Mouse (Mus musculus): ENCODE data around the gene Tmtc3. TPM values are rescaled to one million over a fixed set of nuclear protein-coding genes. Genes with fewer than 3 reads are reported as not detected.
"Not testable (repeated sequence)": the region's sequence is repeated elsewhere in the genome, so short reads cannot be mapped to it uniquely, and the experiment has no call there.

Tmtc3 gene
- polyA plus RNA-seq, 1 experiment from 2014 or later, result 23.0 TPM

DNA sequence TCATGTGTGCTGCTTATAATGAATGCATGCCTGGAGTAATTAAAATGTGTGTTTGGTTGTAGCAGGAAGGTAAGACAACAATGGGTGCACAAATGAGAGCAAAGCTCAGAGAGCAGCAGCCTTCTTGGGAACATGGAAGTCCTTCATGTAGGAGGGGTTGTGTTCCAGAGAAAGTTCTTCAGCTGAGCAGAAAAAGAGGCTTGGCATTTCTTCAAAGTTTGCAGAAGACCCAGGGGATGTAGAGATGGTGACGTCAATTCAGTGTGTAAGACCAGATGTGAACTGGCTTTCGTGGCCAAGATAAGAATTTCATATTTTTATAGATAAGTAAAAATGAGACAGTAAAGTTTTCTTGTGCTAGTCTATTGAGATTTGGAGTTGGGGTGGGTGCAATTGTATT, 59.6 kb downstream of the Tmtc3 start:
- Histone ChIP-seq H3K36me3 (replicated peaks) (no peaks in the 10 kb centered on the region), H3K27me3 (replicated peaks; ENCODE audit: low read depth, poor library complexity, severe bottlenecking) (no peaks in the 10 kb centered on the region), H3K27ac (replicated peaks) (no peak overlapping the region), H3K4me3 (no peak overlapping the region), H3K4me1 (no peaks in the 10 kb centered on the region), H3K9me3 (no peaks in the 10 kb centered on the region)
- 93% methylated on average over 2 of the region's 2 CpGs for WGBS
- no peak for DNase-seq (ENCODE audit: low spot score)

DNA sequence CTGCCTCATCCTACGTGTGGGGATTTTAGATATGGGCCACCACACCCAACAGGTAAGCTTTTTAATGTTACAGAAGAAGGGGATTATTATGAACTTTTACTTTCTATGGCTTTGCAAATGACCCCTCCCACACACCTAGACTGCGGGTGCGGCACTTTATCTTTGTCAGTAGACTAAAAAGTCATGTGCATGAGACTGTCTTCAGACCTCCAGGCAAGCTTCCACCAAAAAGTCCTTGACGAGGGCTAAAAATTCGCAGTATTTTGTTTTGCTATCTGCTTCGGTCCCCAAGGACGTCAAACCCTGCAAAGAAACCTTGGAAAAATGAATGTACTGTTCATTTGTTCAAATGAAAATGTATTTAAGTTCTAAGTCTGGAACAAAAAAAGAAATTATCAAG, 71.6 kb downstream of the Tmtc3 start:
- no peak overlapping the region for H3K27ac ChIP-seq (replicated peaks)
- WGBS, result 89% methylated on average over 7 of the region's 7 CpGs

DNA sequence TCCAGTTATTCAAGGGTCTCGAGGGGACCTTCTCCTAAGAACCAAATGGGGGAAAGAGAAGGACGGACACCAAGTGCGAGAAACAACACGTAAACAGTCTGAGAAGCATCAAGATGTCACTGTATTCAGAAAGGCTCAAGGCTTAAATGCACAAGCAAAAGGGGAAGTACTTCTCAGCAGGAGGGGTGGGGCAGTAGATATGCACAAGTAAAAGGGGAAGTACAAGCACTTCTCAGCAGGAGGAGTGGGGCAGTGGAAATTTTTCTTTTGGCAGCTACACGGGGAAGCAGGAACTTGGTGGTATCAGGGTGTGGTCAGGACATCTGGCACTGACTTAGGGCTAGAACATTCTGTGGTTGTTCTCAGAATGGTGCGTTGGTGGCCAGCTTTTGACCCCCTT, 84.8 kb downstream of the Tmtc3 start:
- H3K36me3 ChIP-seq (replicated peaks); H3K27ac ChIP-seq (replicated peaks); H3K27me3 ChIP-seq (replicated peaks; ENCODE audit: low read depth, poor library complexity, severe bottlenecking); DNase-seq (ENCODE audit: low spot score); H3K4me3 ChIP-seq; H3K4me1 ChIP-seq; H3K9me3 ChIP-seq: not testable (repeated sequence)
- 86% methylated on average over 6 of the region's 6 CpGs for WGBS

More for the DNA sequence above, 71.6 kb downstream of the Tmtc3 start:
- no peaks in the 10 kb centered on the region for H3K27me3 ChIP-seq (replicated peaks; ENCODE audit: low read depth, poor library complexity, severe bottlenecking)
- H3K36me3 ChIP-seq (replicated peaks), result no peaks in the 10 kb centered on the region
- DNase-seq (ENCODE audit: low spot score), result no peak
- H3K4me3 ChIP-seq, result no peak overlapping the region
- no peaks in the 10 kb centered on the region for H3K9me3 ChIP-seq
- no peaks in the 10 kb centered on the region for H3K4me1 ChIP-seq

Other genes starting within 250 kb of the Tmtc3 start
- gene Gm4301, start 151.7 kb downstream of the Tmtc3 start, polyA plus RNA-seq (2016; fragmentation: Nextera tagmentation; extraction: Ambion mirVana), result not detected in 2 replicates
- gene Gm4302, start 146.5 kb downstream of the Tmtc3 start, polyA plus RNA-seq (2016; fragmentation: Nextera tagmentation; extraction: Ambion mirVana), result not detected in 2 replicates
- not detected in 2 replicates for gene Gm4303, start 141.4 kb downstream of the Tmtc3 start, polyA plus RNA-seq (2016; fragmentation: Nextera tagmentation; extraction: Ambion mirVana)
- gene Gm4305, start 136.3 kb downstream of the Tmtc3 start, polyA plus RNA-seq (2016; fragmentation: Nextera tagmentation; extraction: Ambion mirVana), result not detected in 2 replicates
- gene Gm4307, start 126.0 kb downstream of the Tmtc3 start, polyA plus RNA-seq (2016; fragmentation: Nextera tagmentation; extraction: Ambion mirVana), result not detected in 2 replicates
- gene Gm4312, start 104.8 kb downstream of the Tmtc3 start, polyA plus RNA-seq (2016; fragmentation: Nextera tagmentation; extraction: Ambion mirVana), result not detected in 2 replicates
- gene Cep290, start 208 bp upstream of the Tmtc3 start, polyA plus RNA-seq (2016; fragmentation: Nextera tagmentation; extraction: Ambion mirVana), result 6.2 and 6.3 TPM in 2 replicates
- gene 4930430F08Rik, start 103.1 kb upstream of the Tmtc3 start, polyA plus RNA-seq (2016; fragmentation: Nextera tagmentation; extraction: Ambion mirVana), result 8.6 and 9.8 TPM in 2 replicates
- not detected in 2 replicates for gene 1700017N19Rik, start 103.1 kb upstream of the Tmtc3 start, polyA plus RNA-seq (2016; fragmentation: Nextera tagmentation; extraction: Ambion mirVana)